Comparison of ENCODE assay signal across 12 mouse cellular contexts in the genomic region with DNA sequence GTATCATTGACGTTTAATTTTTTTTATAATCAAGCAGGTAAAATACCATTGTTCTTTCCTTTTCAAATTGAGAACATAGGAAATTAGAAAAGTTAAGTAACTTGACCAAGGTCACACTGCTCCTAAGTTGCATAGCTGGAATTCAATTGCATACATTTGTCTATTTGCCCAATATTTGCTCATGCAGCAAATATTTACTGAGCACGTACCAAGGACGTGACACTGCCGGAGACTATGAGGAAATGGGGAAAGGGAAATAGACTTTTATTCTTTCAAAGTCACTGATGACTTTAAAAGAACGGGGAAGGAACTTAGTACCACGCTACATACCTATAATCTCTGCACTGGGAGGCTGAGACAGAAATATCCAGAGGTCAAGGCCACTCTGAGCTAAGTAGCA.
"Had no signal": no experiment of that assay in that cellular context is flagged by ENCODE, and none has a peak within 500 bp of the region (broad histone marks: within the 10 kb centered on the region; RNA-seq: fewer than 3 reads in every experiment).

No protein-coding gene starts in this region.

- H3K4me1 ChIP-seq: intestine, embryonic 15.5 days; limb, embryonic 13.5 days; midbrain, embryonic 13.5 days had no signal

- H3K4me2 ChIP-seq: hindbrain, embryonic 14.5 days; intestine, embryonic 15.5 days; limb, embryonic 13.5 days; midbrain, embryonic 13.5 days had no signal

- ATAC-seq: intestine, embryonic 15.5 days; midbrain, embryonic 13.5 days had no signal

- H3K27me3 ChIP-seq: intestine, embryonic 15.5 days; limb, embryonic 13.5 days had no signal

- DNase-seq: kidney, postnatal 10 days; kidney, postnatal 4 days; left cerebral cortex, postnatal 4 days; right cerebral cortex, postnatal 14 days; thymus, adult 18-20 months; thymus, postnatal 14 days had no signal

- H3K9ac ChIP-seq: hindbrain, embryonic 14.5 days; intestine, embryonic 15.5 days; limb, embryonic 13.5 days; liver, embryonic 14.5 days; midbrain, embryonic 13.5 days had no signal

- H3K4me3 ChIP-seq: intestine, embryonic 15.5 days; layer of hippocampus, adult 2 months; limb, embryonic 13.5 days; midbrain, embryonic 13.5 days had no signal

- H3K36me3 ChIP-seq: intestine, embryonic 15.5 days; limb, embryonic 13.5 days; midbrain, embryonic 13.5 days had no signal

- H3K27ac ChIP-seq: hindbrain, embryonic 14.5 days; intestine, embryonic 15.5 days; layer of hippocampus, adult 2 months; limb, embryonic 13.5 days; liver, embryonic 14.5 days; midbrain, embryonic 13.5 days had no signal

- H3K9me3 ChIP-seq: intestine, embryonic 15.5 days; limb, embryonic 13.5 days; midbrain, embryonic 13.5 days had no signal
